Mouse (Mus musculus) heart, adult 18-20 months (tissue): ENCODE measurements at regions not wholly inside any gene's neighbourhood (a gene's known extent, or its start where the extent isn't known, plus 50 kb on each side); places are given as distances from the start of the nearest gene placed in this dataset.
A peak's percentile ranks its signal among the peaks of the same experiment; 100 is the strongest.
"Not testable (repeated sequence)": the region's sequence is repeated elsewhere in the genome, so short reads cannot be mapped to it uniquely, and the experiment has no call there.

ENCODE experiments used
- DNase-seq, 2 experiments: peaks; one replicate each; pipeline ENCODE4 v3.0.0; 2021 to 2022; ENCODE audit warnings: mixed read lengths in 1 of 2

GRCm38 (mm10) chr14:46591211-46591610 is 169.1 kb upstream of the Cdkn3 start:
- no peak for DNase-seq

- DNase-seq, result no peak
These were observed 174.2 kb upstream of the Cdkn3 start for GRCm38 (mm10) chr14:46586093-46586492.

- no peak for DNase-seq
These were observed 182.0 kb upstream of the Cdkn3 start for GRCm38 (mm10) chr14:46578051-46579000.

GRCm38 (mm10) chr14:46575889-46576288 is 184.5 kb upstream of the Cdkn3 start:
- no peak for DNase-seq

- DNase-seq, result no peak
These were observed 184.9 kb upstream of the Cdkn3 start for GRCm38 (mm10) chr14:46575414-46575813.

GRCm38 (mm10) chr14:46573401-46573800 is 182.9 kb upstream of the Bmp4 start:
- no peak for DNase-seq

GRCm38 (mm10) chr14:46572972-46573371 is 182.5 kb upstream of the Bmp4 start:
- not testable (repeated sequence) for DNase-seq

GRCm38 (mm10) chr14:46571841-46572240 is 181.4 kb upstream of the Bmp4 start:
- no peak for DNase-seq

GRCm38 (mm10) chr14:46569273-46569672 is 178.8 kb upstream of the Bmp4 start:
- no peak for DNase-seq

- no peak for DNase-seq
These were observed 176.9 kb upstream of the Bmp4 start for GRCm38 (mm10) chr14:46567411-46567780.

GRCm38 (mm10) chr14:46566681-46567410 is 176.4 kb upstream of the Bmp4 start:
- no peak for DNase-seq

GRCm38 (mm10) chr14:46564998-46565397 is 174.5 kb upstream of the Bmp4 start:
- DNase-seq, result peak; percentile 33 to 75

GRCm38 (mm10) chr14:46562016-46562415 is 171.5 kb upstream of the Bmp4 start:
- DNase-seq, result no peak

GRCm38 (mm10) chr14:46553239-46553638 is 162.8 kb upstream of the Bmp4 start:
- no peak for DNase-seq

GRCm38 (mm10) chr14:46546146-46546545 is 155.7 kb upstream of the Bmp4 start:
- no peak for DNase-seq

- DNase-seq, result no peak
These were observed 149.2 kb upstream of the Bmp4 start for GRCm38 (mm10) chr14:46539466-46540187.

GRCm38 (mm10) chr14:46536002-46536762 is 145.7 kb upstream of the Bmp4 start:
- no peak for DNase-seq

GRCm38 (mm10) chr14:46532697-46533096 is 142.2 kb upstream of the Bmp4 start:
- no peak for DNase-seq

GRCm38 (mm10) chr14:46530452-46530851 is 140.0 kb upstream of the Bmp4 start:
- no peak for DNase-seq

GRCm38 (mm10) chr14:46529086-46529715 is 138.7 kb upstream of the Bmp4 start:
- no peak for DNase-seq

GRCm38 (mm10) chr14:46517258-46517657 is 126.8 kb upstream of the Bmp4 start:
- no peak for DNase-seq
